Mouse (Mus musculus) limb, embryonic 14.5 days (tissue): Measurements from ENCODE around the gene Fign. TPM values are rescaled to one million over a fixed set of nuclear protein-coding genes. Genes with fewer than 3 reads are reported as not detected.

Source experiments
- ATAC-seq: fragments of 200-750 bp; cut with Nextera tagmentation; 2 replicates; pipeline ENCODE4 v1.8.0; 2017; ENCODE audit warnings: low read depth, moderate number of reproducible peaks, moderate TSS enrichment; ENCODE audit not compliant: low FRiP score
- DNase-seq: peaks from one replicate; pipeline ENCODE4 v3.0.0-alpha.2; 2015; ENCODE audit warnings: low spot score
- H3K27ac ChIP-seq: fragments of 300-500 bp; sonication (generic); replicated peaks from 2 replicates; pipeline ENCODE4 v1.5.1; 2014; ENCODE audit warnings: low read depth, mild to moderate bottlenecking, low read length, moderate library complexity, mixed read lengths
- H3K27me3 ChIP-seq: fragments of 300-500 bp; sonication (generic); 2 replicates; pipeline ENCODE4 v1.6.1; 2014; ENCODE audit warnings: low read length, mixed read lengths; ENCODE audit not compliant: control insufficient read depth, insufficient read depth
- H3K36me3 ChIP-seq: fragments of 300-500 bp; sonication (generic); 2 replicates; pipeline ENCODE4 v1.6.1; 2014; ENCODE audit warnings: mild to moderate bottlenecking, low read length, moderate library complexity, mixed read lengths; ENCODE audit not compliant: control insufficient read depth, insufficient read depth
- H3K4me1 ChIP-seq: fragments of 300-500 bp; sonication (generic); 2 replicates; pipeline ENCODE4 v1.6.1; 2014; ENCODE audit warnings: antibody characterized with exemption, low read length, mixed read lengths; ENCODE audit not compliant: control insufficient read depth, insufficient read depth
- H3K4me2 ChIP-seq: fragments of 300-500 bp; sonication (generic); replicated peaks from 2 replicates; pipeline ENCODE4 v1.6.1; 2014; ENCODE audit warnings: low read depth, mild to moderate bottlenecking, low read length, moderate library complexity; ENCODE audit not compliant: severe bottlenecking
- H3K4me3 ChIP-seq: fragments of 300-500 bp; sonication (generic); replicated peaks from 2 replicates; pipeline ENCODE4 v1.5.1; 2014; ENCODE audit warnings: low read length
- H3K9ac ChIP-seq: fragments of 300-500 bp; sonication (generic); 2 replicates; pipeline ENCODE4 v1.6.1; 2014; ENCODE audit warnings: mild to moderate bottlenecking, low read depth, low read length, moderate library complexity; ENCODE audit not compliant: severe bottlenecking
- H3K9me3 ChIP-seq: fragments of 300-500 bp; sonication (generic); 2 replicates; pipeline ENCODE4 v1.6.1; 2016; ENCODE audit warnings: low read length; ENCODE audit not compliant: control insufficient read depth
- POLR2A ChIP-seq: fragments of 200-500 bp; IDR thresholded peaks from 2 replicates; pipeline ENCODE4 v1.8.0; 2012; ENCODE audit warnings: inconsistent platforms, mild to moderate bottlenecking, moderate library complexity, borderline replicate concordance; ENCODE audit not compliant: insufficient read depth, insufficient read length; ENCODE audit errors: extremely low read depth
- WGBS: fragments of 180-500 bp; shearing (Covaris S2); extraction: QIAGEN DNeasy Blood & Tissue Kit; methylation state at CpG from one replicate; pipeline ENCODE4 v1.1.7; 2014; 5-methylcytosine and 5-hydroxymethylcytosine counted together
- polyA plus RNA-seq, 2 experiments: library from polyadenylated mRNA; depleted of rRNA in 1 of 2; stranded (reverse) in 1 of 2; unstranded in 1 of 2; fragments of >200 nt; fragmentation: Nextera tagmentation in 1 of 2; extraction: Ambion mirVana in 1 of 2; gene quantifications; 2 replicates each; pipeline versions ENCODE4 v1.2.1 to v1.2.3; 2012 to 2014

The Fign gene
- polyA plus RNA-seq, 2 experiments: 2.8 to 4.0 TPM

- 61% methylated on average over 4 of the region's 4 CpGs for WGBS
Observed at GRCm38 (mm10) chr2:64025961-64026360, 71.9 kb downstream of the Fign start.

GRCm38 (mm10) chr2:63994304-63995023, 103.4 kb downstream of the Fign start:
- 74% methylated on average over 7 of the region's 7 CpGs for WGBS
- H3K9me3 ChIP-seq: no peaks in the 10 kb centered on the region
- no peak overlapping the region for H3K4me3 ChIP-seq
- no peak for DNase-seq
- H3K27ac ChIP-seq: no peak overlapping the region
- no peaks in the 10 kb centered on the region for H3K36me3 ChIP-seq
- no peaks in the 10 kb centered on the region for H3K4me1 ChIP-seq
- no peak overlapping the region for H3K4me2 ChIP-seq
- no peak for ATAC-seq
- no peak for TF ChIP-seq POLR2A
- no peak overlapping the region for H3K9ac ChIP-seq
- H3K27me3 ChIP-seq: no peaks in the 10 kb centered on the region

More at GRCm38 (mm10) chr2:64025961-64026360, 71.9 kb downstream of the Fign start:
- no peaks in the 10 kb centered on the region for H3K36me3 ChIP-seq
- H3K27ac ChIP-seq: no peak overlapping the region
- no peak overlapping the region for H3K4me3 ChIP-seq
- H3K4me2 ChIP-seq: no peak overlapping the region
- H3K9ac ChIP-seq: no peak overlapping the region
- H3K4me1 ChIP-seq: 0 out of 2 replicates have a peak, but pooled peaks cover 2% of the 10 kb centered on the region
- no peaks in the 10 kb centered on the region for H3K27me3 ChIP-seq
- H3K9me3 ChIP-seq: no peaks in the 10 kb centered on the region
- DNase-seq: no peak
- no peak for ATAC-seq
- TF ChIP-seq POLR2A: no peak

- no peaks in the 10 kb centered on the region for H3K27me3 ChIP-seq
- 0 out of 2 replicates have a peak, but pooled peaks cover under 1% of the 10 kb centered on the region for H3K36me3 ChIP-seq
- ATAC-seq (no peak), DNase-seq (no peak)
- H3K9ac ChIP-seq: no peak overlapping the region
- TF ChIP-seq POLR2A: no peak
- H3K4me3 ChIP-seq: no peak overlapping the region
- H3K4me2 ChIP-seq: no peak overlapping the region
- no peak overlapping the region for H3K27ac ChIP-seq
- H3K4me1 ChIP-seq: no peaks in the 10 kb centered on the region
- 91% methylated on average over 2 of the region's 2 CpGs for WGBS
- no peaks in the 10 kb centered on the region for H3K9me3 ChIP-seq
Observed at GRCm38 (mm10) chr2:63985426-63985825, 112.4 kb downstream of the Fign start.

GRCm38 (mm10) chr2:63982351-63982751, 115.5 kb downstream of the Fign start:
- no peak for TF ChIP-seq POLR2A
- peaks cover 15% of the 10 kb centered on the region for H3K36me3 ChIP-seq
- ATAC-seq (no peak), DNase-seq (no peak)
- no peak overlapping the region for H3K9ac ChIP-seq
- no peaks in the 10 kb centered on the region for H3K9me3 ChIP-seq
- no peaks in the 10 kb centered on the region for H3K4me1 ChIP-seq
- WGBS: 38% methylated on average over 4 of the region's 4 CpGs
- H3K27me3 ChIP-seq: no peaks in the 10 kb centered on the region
- H3K4me3 ChIP-seq: no peak overlapping the region
- H3K27ac ChIP-seq: no peak overlapping the region
- no peak overlapping the region for H3K4me2 ChIP-seq

- TF ChIP-seq POLR2A: no peak
- no peak for ATAC-seq
Observed at GRCm38 (mm10) chr2:63981449-63981848, 116.4 kb downstream of the Fign start.

GRCm38 (mm10) chr2:63969633-63970032, 128.2 kb downstream of the Fign start:
- DNase-seq (peak; percentile 34), ATAC-seq (peak; percentile 60; the same call in 1 of the 2 replicates)
- no peak for TF ChIP-seq POLR2A
- Histone ChIP-seq H3K4me2 (no peak overlapping the region), H3K27ac (no peak overlapping the region), H3K36me3 (no peaks in the 10 kb centered on the region), H3K4me1 (peaks cover 10% of the 10 kb centered on the region), H3K4me3 (no peak overlapping the region), H3K9ac (no peak overlapping the region), H3K27me3 (no peaks in the 10 kb centered on the region; the same call in 1 of the 2 replicates), H3K9me3 (no peaks in the 10 kb centered on the region)
- 13% methylated on average over 4 of the region's 4 CpGs for WGBS

More at GRCm38 (mm10) chr2:63981449-63981848, 116.4 kb downstream of the Fign start:
- H3K4me3 ChIP-seq: no peak overlapping the region
- H3K4me1 ChIP-seq: no peaks in the 10 kb centered on the region
- H3K4me2 ChIP-seq: no peak overlapping the region
- H3K27me3 ChIP-seq: no peaks in the 10 kb centered on the region
- H3K36me3 ChIP-seq: peaks cover 15% of the 10 kb centered on the region
- no peaks in the 10 kb centered on the region for H3K9me3 ChIP-seq
- H3K9ac ChIP-seq: no peak overlapping the region
- no peak overlapping the region for H3K27ac ChIP-seq
- 80% methylated on average over 7 of the region's 7 CpGs for WGBS
- no peak for DNase-seq
